Mouse (Mus musculus): ENCODE results near the gene Myd88.
A peak's percentile ranks its signal among the peaks of the same experiment; 100 is the strongest.

GRCm38 (mm10) chr9:119340909-119341816, at the start of gene Myd88:
- peak; percentile 51; the same call in 1 of the 2 replicates for TF ChIP-seq POLR2A (IDR thresholded peaks at IDR 0.05; ENCODE audit: borderline replicate concordance, extremely low read depth, insufficient read depth, insufficient read length, poor library complexity, severe bottlenecking)
- no peak for TF ChIP-seq CTCF (IDR thresholded peaks at IDR 0.05; ENCODE audit: borderline replicate concordance, extremely low read depth, insufficient read depth, insufficient read length)

All from brain, embryonic 14.5 days (tissue).